Mouse (Mus musculus) spleen, postnatal 14 days (tissue): ENCODE results near the gene Arhgdia.

ENCODE experiments used
- DNase-seq, 2 experiments: peaks; one replicate each; pipeline ENCODE4 v3.0.0; 2021 to 2022; ENCODE audit warnings: low spot score in 2 of 2

The Arhgdia gene

DNA sequence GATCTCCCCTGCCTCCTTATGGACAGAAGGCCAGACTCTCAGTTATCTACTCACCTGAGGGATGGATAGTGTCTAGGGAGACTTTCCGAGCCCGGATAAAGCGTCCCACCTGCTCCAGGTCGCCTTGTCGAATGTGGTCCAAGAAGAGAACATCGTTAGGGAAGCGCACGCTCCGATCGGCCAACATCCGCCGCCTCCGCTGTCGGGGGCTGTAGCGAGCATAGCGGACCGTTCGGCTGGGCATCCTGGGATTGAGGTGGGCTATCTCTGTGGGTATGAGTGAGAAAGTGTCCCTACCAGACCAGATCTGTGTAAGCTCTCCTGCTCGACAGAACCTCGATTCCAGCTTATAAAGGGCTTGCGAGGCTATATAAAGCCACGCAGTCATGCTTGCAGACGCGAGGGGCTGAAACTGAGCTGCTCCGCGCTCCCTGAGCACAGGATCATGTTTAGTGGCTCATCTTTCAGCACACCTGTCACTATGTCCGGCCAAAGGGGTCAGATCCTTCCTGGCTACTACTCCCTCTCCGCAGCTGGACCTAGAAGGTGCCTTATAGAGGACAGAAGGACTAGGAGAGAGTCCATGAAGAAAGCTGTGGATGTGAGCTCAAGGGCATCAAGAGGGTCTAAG is 30.5 kb downstream of the Arhgdia start, which contains the start of gene Ppp1r27:
Gene Ppp1r27, minus strand, starts transcription at position 323 of the 631 bp plus-strand sequence.
- no peak for DNase-seq

DNA sequence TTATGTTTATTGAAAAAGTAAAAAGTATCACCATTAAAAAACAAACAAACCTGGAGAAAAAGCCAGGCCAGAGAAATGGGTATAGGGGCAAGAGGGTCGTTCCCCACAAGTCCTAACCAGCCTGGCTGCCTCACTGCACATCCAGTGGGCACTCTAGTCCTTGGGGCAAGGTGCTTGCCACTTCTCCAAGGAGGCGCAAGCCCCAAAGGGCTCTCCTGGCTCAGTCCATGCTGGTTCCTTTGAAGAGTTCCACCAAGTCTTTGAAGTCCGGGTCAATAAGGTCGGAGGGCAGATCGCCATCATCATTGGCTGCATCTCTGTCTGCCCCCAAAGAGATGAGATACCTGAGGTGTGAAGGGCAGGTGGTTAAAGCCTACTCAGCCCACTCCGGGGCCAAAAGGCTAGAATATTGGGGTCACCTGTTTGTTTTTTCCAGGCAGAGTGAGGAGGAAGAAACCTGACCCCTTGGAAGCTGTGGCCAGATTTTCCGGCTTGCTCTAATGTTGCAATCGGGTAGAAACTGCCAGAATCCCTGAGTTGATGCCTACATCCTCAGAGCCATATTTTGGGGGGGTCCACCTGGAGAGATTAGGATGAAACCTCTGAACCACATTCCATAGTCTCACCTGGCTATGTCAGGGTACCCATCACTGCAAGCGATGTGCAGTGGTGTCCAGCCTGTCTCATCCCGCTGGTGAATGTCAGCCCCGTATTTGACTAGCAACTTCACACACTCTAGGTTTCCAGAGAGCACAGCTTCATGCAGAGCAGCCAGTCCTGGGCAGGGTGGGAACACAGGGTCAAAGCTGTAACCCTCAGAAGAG is 31.2 kb downstream of the Arhgdia start:
- DNase-seq, result no peak

DNA sequence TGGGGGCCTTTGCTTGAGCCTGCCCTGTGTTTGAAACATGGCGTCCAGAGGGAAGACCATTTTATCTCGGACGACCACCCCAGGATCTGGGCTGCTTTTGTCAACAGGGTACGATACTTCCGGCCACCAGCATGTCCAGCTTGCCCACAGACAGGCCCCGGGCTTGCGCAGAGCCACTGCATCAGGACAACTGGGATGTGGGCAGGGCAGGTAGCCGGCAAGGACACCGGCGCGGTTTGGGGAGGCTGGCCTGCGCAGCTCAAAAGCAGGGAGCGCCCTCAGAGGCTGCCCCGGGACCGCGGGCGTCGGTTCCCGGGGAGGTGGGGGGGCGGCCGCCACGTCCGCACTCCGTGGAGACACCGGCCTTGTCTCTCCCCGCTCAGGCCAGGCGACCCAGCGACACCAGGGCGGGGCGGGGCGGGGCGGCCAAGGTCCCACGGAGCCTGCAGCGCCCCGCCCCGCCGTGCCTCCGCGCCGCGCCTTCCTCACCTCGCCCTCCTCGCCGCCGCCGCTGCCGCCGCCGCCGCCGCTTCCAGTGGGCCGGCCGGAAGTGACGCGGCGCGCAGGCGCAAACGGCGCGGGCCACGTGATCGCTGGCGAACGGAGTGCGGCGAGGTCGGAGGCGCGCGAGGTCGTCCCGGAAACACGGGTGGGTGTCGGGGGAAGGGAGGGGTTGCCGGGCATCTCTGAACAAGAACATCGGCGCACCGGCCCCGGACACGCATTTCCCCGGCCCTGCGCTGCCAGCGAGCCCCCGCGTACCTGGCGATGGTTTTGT is 32.1 kb downstream of the Arhgdia start, which contains the start of gene Mcrip1:
Gene Mcrip1, minus strand, starts transcription at position 560 of the 778 bp plus-strand sequence.
- peak; percentile 88 to 92 for DNase-seq

DNA sequence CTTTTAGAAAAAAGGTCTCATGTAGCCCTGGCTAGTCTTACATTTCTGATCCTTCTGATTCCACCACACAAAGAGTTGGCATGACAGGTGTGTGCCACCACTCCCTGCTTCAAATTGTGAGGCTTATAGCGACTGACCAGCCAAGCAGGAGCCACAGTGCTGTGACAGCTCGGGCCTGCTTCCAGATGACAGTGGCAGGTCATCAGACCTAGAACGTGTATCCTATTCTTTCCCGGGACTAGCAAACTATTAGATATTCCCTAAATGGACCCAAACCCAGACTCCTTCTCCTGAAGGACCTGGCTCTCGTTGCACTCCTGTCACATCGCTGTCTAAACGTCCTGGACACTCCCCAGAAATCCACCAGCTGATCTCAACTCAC is 32.6 kb downstream of the Arhgdia start:
- no peak for DNase-seq

DNA sequence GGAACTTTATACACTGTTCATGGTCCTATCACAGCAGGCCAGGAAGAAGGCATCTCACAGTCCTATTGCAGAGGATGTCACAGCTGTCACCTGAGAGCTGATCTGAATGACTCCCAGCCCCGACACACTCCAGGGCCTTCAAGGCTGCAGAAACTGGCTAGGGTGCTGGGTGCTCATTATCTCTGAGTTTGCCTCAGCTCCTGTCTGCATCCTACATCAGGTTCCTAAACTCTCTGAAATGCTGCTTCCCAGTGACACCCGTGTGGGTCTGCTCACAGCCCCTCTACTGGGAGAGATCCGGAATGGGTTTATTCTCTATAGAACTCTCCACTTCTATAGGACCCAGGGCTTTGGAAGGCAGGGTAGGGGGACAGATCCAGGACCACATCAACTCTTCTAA is 33.2 kb downstream of the Arhgdia start:
- no peak for DNase-seq

DNA sequence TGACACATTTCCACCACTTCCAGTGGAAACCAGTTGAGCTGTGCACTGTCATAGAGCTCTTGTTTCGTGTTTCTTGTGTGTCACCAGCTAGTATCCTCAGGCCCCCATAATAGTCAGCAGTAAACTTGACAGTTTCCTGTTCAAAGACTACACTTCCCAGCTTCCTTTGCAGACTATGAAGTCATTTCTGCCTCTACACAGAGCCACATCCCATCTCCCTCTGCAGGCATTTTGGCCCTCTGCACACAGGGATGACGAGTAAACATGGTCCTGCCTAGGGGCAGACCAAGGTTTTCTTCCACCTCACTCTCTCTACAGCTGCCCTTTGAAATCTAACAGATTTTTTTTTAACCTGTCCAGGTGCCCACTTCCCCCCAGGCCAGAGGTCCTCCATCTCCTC is 34.0 kb downstream of the Arhgdia start:
- DNase-seq, result no peak

DNA sequence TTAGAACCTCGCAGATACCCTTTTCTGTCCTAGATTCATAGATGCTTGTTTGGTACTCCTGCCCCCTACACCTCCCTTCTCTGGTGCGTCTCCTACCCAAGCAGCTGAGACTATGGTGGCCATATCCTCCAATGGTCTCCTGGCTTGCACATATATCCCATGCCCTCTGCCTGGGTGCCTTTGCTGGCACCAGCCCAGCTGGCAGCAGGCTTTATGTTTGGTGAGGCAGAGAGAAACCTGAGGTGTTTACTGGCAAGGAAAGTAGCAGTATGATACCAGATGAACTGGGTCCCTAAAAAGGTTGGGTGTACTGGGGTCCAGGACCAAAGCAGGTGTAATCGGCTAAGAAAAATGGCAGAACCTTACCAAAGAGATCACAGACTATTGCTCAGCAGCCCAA is 35.5 kb downstream of the Arhgdia start:
- DNase-seq, result no peak

DNA sequence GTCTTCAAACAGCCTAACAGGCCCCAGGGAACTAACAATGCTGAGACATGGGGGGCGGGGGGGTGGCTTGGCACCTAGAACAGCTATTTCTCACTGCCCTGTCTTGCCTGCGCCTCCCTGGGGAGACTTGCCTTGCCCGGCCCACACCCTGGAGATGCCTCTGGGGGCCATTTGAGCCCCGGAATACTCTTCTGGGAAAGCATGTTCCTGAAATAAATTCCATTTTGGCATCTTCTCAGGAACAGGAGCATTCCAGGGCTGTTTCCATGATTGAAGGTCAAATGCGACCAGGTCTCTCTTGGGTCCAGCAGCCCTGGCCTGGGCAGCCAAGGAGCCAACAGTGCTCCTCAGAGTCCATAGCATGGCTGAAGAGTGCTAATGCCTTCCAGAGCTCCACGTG is 39.0 kb downstream of the Arhgdia start:
- no peak for DNase-seq

DNA sequence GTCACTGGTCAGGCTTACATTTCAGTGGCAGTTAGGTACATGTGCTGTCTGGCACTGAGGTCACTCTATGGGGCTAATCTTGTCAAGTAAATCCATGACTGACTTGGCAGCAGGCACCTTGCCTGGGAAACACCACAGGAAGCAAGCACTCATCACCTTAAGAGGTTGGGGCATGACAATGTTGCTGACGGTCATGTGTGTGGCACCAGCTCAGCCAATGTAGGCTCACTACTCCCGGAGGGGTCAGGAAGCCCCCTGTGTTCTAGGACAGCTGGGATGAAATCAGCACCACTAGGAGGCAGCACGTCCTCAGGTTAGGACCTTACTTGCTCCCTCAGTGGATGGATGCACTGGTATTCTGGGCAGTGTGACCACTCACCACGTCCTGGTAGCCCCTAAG is 39.5 kb downstream of the Arhgdia start:
- DNase-seq, result no peak

DNA sequence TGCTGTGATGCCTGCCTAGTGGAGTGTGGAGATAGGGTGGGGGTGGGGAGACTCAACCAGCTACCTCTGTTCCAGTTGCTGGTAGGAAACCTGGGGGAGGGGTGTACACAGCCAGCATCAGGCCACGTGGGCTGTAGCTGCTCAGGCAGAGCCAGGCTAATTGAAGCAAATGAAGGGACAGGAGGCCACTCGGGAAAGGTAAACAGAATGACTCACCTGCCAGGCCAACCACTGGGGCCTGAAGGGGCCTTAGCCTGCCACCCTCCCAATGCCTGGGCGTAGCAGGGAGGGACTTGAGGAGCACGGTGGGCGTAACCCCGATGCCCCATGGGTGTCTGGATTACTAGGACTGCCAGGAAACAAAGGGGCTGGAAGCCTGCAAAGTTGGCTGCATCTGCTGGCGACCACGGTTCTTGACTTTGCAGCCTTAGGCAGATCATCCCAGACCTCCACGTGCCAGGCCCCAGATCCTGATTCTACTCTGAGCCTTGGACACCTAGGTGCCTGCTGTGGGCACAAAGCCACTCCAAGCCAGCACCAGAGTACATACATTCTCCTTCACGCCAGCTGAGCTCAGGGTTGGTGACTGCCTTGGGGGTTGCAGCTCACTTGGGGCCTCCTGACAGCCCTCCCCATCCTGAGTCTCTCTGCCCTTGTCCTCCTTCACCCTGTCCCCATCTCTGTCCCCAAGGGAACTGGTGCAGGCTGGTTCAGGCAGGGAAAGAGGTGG is 42.0 kb downstream of the Arhgdia start:
- no peak for DNase-seq

DNA sequence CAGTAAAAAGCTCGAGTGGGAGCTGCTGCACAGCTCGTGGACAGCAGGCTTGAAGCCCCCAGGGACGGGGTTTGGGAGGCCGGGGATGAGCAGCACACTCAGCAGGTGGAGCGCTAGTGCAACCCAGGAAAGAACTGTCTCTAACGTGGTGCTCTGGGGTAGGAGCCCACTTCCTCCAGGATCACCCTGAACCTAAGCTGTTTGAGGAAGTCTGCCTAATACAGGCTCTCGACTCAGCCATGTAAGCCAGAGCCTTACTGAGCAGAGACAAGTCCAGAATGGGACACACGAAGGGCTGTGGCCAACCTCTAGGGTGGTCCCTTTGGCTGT is 42.5 kb downstream of the Arhgdia start:
- no peak for DNase-seq

DNA sequence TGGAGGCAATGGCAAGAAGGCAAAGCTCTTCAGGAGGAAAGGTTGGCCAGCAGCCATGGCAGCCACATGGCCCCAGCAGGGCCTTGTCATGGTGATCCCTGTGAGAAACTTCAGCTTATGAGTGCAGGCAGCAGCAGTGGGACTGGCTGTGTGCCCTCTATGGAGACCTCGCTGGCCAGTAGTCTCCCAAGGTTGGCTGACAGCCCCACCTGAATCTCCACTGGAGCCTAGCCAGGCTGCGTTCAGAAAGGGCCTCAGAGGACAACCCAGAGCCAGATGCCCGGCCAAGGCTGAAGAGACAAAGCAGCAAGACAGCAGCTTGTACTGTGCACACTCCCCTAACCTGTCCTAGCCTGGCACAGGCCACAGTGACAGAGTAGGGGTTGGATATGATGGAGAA is 42.9 kb downstream of the Arhgdia start:
- no peak for DNase-seq

DNA sequence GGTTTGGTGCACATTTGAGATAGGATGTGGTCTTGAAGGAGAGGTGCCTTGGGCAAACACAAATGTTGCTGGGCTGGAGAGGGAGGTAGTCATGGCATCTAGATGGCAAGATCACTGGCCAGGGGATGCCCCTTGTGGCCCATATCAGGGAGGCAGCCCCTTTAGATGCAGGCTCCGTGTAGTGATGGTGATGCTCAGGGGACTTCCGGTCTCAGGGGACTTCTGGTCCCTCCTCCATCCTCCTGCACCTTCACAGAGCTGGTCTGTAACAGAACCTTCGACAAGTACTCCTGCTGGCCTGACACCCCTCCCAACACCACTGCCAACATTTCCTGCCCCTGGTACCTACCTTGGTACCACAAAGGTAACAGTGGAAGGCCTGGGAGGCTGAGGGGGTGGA is 45.6 kb downstream of the Arhgdia start:
- DNase-seq, result no peak

DNA sequence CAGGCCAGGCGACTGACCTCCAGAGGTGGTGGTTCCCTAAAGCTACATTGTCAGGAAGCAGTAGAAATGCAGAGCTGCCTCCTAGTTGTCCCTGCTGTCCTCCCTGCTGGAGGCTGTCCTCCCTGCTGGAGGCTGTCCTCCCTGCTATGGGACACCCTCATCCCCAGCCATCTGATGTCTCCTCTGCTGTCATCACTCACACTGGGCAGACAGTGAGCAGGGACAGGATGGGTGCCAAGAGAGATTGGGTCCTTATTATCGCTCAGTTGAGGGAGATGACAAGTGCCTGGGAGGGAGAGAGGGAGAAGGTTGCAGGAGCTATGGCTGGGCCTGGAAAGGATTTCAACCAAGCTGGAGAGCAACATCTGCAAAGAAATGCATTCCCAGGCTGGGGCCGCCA is 46.3 kb downstream of the Arhgdia start:
- DNase-seq, result no peak

DNA sequence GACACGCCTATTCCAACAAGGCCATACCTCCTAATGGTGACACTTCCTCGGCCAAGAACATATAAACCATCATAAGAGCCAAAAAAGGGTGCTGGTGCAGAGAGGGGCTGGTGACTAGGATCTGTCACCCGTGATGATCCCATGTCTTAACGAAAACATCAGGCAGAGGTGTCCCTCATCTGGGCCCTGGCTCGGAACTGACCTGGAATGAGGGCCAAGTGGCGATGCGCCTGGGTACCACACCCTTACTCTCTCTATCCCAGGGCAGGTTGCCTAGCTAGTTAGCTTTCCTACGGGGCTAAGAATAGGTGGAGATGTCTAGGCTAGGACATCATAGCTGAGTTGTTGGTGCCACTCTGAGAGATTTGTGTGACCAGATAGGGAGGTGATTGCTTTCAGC is 47.3 kb downstream of the Arhgdia start:
- no peak for DNase-seq

DNA sequence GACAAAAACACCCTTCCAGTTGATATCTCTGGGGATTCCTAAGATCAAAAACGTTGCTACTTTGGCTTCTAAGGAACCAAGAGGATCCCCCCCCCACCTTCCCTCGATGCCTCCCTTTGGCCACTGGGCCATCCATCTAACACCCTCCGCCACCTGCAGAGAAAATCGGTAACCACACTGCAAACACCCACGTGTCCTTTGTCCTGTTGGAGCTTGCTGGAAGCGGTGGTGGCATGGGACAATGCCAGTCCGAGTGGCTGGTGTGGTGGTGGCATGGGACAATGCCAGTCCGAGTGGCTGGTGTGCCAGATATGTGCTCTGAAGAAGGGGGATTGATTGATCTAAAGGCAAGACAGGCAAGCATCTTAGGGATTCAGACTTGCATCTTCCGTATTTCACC is 49.8 kb downstream of the Arhgdia start:
- DNase-seq, result no peak

DNA sequence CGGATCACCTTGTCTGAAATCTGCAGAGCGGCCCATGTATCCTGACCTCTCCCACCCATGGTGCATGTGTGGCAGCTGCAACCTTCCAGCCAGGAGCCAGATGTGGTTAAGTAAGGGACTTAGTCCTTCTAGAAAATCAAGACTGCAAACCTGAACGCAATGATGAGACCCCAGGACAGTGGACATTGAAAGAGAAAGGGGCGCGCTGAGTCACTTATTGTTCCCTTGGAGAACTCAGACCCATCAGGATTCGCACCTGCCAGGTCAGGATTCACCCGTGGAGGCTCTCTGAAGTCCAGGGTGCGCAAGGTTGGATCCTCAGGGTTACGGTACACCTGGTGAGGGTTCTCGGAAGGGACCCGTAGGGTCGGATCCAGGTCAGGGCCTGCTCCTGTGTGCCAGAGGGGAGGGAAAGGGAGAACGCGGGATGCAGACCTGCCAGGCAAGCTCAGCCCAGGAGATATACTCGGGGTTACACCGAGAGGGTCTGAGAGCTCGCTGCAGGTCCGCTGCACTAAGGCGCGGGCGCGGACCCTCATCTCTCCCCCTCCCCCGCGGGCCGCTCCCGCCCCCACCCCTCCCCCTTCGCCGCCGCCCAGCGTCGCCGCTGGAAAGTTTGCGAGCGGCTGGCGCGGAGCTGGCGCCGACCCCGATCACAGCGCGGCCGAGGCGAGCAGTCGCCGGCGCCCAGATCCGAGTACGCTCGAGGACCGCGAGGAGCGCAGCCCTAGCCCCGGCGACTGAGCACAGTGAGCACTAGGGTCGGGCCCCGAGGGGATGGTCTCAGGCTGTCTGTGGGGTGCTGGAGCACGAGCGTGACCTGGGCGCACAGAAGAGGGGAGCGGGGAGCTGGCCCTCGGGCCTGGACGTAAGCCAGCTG is 51.1 kb downstream of the Arhgdia start, which contains the start of gene Gcgr:
Gene Gcgr, plus strand, starts transcription at position 615 of the 880 bp plus-strand sequence.
- DNase-seq, result no peak

DNA sequence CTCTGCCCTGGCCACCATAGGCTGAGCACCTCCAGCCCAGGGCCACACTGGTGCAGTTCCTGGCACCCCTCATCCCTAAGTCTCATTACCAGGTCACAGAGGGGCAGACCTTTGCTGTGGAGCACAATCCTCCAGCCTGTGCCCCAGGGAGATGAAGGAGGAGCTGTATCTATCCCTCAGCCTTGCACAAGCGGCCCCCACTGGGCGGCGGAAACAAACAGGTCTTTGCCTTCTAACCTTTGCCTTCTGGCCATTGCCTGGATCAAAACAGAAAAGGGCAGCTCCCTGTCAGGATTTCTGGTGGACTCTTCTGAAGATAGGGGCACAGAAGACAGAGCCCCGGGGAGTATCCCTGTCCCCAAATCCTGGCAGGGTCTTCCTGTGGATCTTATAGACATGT is 52.5 kb downstream of the Arhgdia start:
- DNase-seq, result no peak
